Mouse (Mus musculus): ENCODE measurements around the gene Acer2.

The Acer2 gene

GRCm38 (mm10) chr4:86957576-86958411 is 83.6 kb downstream of the Acer2 start:
- peak; percentile 69 to 72 for DNase-seq

- no peak for DNase-seq
These were observed 103.1 kb downstream of the Acer2 start for GRCm38 (mm10) chr4:86977272-86977671.
